In genomic region chr2:50272165-50272564, GRCm38 (mm10) we compare ENCODE assay signal across 11 mouse cellular contexts. TPM values are rescaled to one million over a fixed set of nuclear protein-coding genes. Genes with fewer than 3 reads are reported as not detected.
A peak's percentile ranks its signal among the peaks of the same experiment; 100 is the strongest.
DNase-seq lines count a peak whose midpoint lies in the region; ATAC-seq lines count a peak whose summit lies in the region.
"Had no signal": no experiment of that assay in that cellular context is flagged by ENCODE, and none has a peak within 500 bp of the region (broad histone marks: within the 10 kb centered on the region; RNA-seq: fewer than 3 reads in every experiment).

No protein-coding gene starts in this region.

- no peak overlapping the region for H3K4me3 ChIP-seq in neural tube, embryonic 14.5 days (ENCODE audit: low read depth, low read length)
- H3K4me3 ChIP-seq: limb, embryonic 12.5 days; neural tube, embryonic 13.5 days had no signal

- no peaks in the 10 kb centered on the region for H3K27me3 ChIP-seq in neural tube, embryonic 14.5 days (ENCODE audit: control insufficient read depth, insufficient read depth, low read length)
- H3K27me3 ChIP-seq: limb, embryonic 12.5 days; neural tube, embryonic 13.5 days had no signal

- WGBS in neural tube, embryonic 14.5 days = 47% methylated on average over 5 of the region's 5 CpGs

- peak; percentile 33 for DNase-seq in CD4-positive, CD25-positive, alpha-beta regulatory T cell, adult 2 months (ENCODE audit: low read depth, low spot score)
- DNase-seq in kidney, adult 9 months = peak; percentile 60
- DNase-seq in kidney, adult 11 months = no peak
- DNase-seq in neural tube, embryonic 10.5 days (ENCODE audit: extremely low spot score, low spot score) = no peak
- peak; percentile 31 for DNase-seq in telencephalon, adult 2 months (ENCODE audit: low read depth, low spot score)
- DNase-seq in urinary bladder, postnatal 25 days (ENCODE audit: low spot score) = no peak
- DNase-seq: heart, postnatal 36 days had no signal

- no peaks in the 10 kb centered on the region for H3K9me3 ChIP-seq in neural tube, embryonic 14.5 days (ENCODE audit: control insufficient read depth, low read length)
- H3K9me3 ChIP-seq: limb, embryonic 12.5 days; neural tube, embryonic 13.5 days had no signal

- H3K4me1 ChIP-seq in neural tube, embryonic 14.5 days (ENCODE audit: control insufficient read depth, insufficient read depth, low read length) = no peaks in the 10 kb centered on the region
- H3K4me1 ChIP-seq: neural tube, embryonic 13.5 days had no signal

- ATAC-seq in CD4-positive, CD25-positive, alpha-beta regulatory T cell, adult 4 months = no peak
- ATAC-seq in neural tube, embryonic 14.5 days (ENCODE audit: low read depth) = peak; percentile 70; the same call in 1 of the 2 replicates

- no peak overlapping the region for H3K9ac ChIP-seq in neural tube, embryonic 14.5 days (replicated peaks; ENCODE audit: low read depth, low read length)
- H3K9ac ChIP-seq: limb, embryonic 12.5 days; neural tube, embryonic 13.5 days had no signal

- no peak overlapping the region for H3K27ac ChIP-seq in neural tube, embryonic 14.5 days (ENCODE audit: low read depth, low read length)
- H3K27ac ChIP-seq: limb, embryonic 12.5 days; neural tube, embryonic 13.5 days had no signal

- H3K4me2 ChIP-seq in neural tube, embryonic 14.5 days (ENCODE audit: low read depth, low read length) = no peak overlapping the region
- H3K4me2 ChIP-seq: limb, embryonic 12.5 days; neural tube, embryonic 13.5 days had no signal

- no peaks in the 10 kb centered on the region for H3K36me3 ChIP-seq in neural tube, embryonic 14.5 days (ENCODE audit: control insufficient read depth, insufficient read depth, low read length)
- H3K36me3 ChIP-seq: limb, embryonic 12.5 days had no signal

RNA-seq across cellular contexts. Expression of gene Mmadhc, which starts 24.4 kb away (rescaled TPM):
- 10 to 100 TPM; 46.5 to 48.3 TPM for polyA plus RNA-seq in CD4-positive, CD25-positive, alpha-beta regulatory T cell, adult 4 months (2017; shearing (Covaris generic))
- 140 and 144 TPM in 2 replicates for polyA plus RNA-seq in neural tube, embryonic 14.5 days (2014; fragmentation: Nextera tagmentation; extraction: Ambion mirVana)

Comparison
In these comparisons a context has a peak if more than half of its experiments do, and no peak if none do; other contexts are left out.
1. DNase-seq: peak in CD4-positive, CD25-positive, alpha-beta regulatory T cell, adult 2 months (single experiment), kidney, adult 9 months (single experiment) and telencephalon, adult 2 months (single experiment); none in kidney, adult 11 months (single experiment), neural tube, embryonic 10.5 days (single experiment) and urinary bladder, postnatal 25 days (single experiment).